Mouse (Mus musculus) limb, embryonic 15.5 days (tissue): ENCODE measurements around the gene Washc4. TPM values are rescaled to one million over a fixed set of nuclear protein-coding genes. Genes with fewer than 3 reads are reported as not detected.
A peak's percentile ranks its signal among the peaks of the same experiment; 100 is the strongest.
"Not testable (repeated sequence)": the region's sequence is repeated elsewhere in the genome, so short reads cannot be mapped to it uniquely, and the experiment has no call there.

ENCODE experiments used
- ATAC-seq: fragments of 200-750 bp; cut with Nextera tagmentation; 2 replicates; pipeline ENCODE4 v1.8.0; 2017; ENCODE audit warnings: low read depth, moderate TSS enrichment; ENCODE audit not compliant: insufficient number of reproducible peaks, low FRiP score, low TSS enrichment
- H3K27ac ChIP-seq: fragments of 300-500 bp; sonication (generic); 2 replicates; pipeline ENCODE4 v1.5.1; 2015; ENCODE audit warnings: moderate library complexity, mild to moderate bottlenecking, inconsistent platforms
- H3K27me3 ChIP-seq: fragments of 300-500 bp; sonication (generic); 2 replicates; pipeline ENCODE4 v1.6.1; 2015; ENCODE audit warnings: inconsistent platforms
- H3K36me3 ChIP-seq: fragments of 300-500 bp; sonication (generic); 2 replicates; pipeline ENCODE4 v1.6.1; 2015; ENCODE audit warnings: inconsistent platforms
- H3K4me1 ChIP-seq: fragments of 300-500 bp; sonication (generic); 2 replicates; pipeline ENCODE4 v1.6.1; 2015; ENCODE audit warnings: inconsistent platforms
- H3K4me2 ChIP-seq: fragments of 300-500 bp; sonication (generic); 2 replicates; pipeline ENCODE4 v1.6.1; 2015; ENCODE audit warnings: mild to moderate bottlenecking, inconsistent platforms
- H3K4me3 ChIP-seq: fragments of 300-500 bp; sonication (generic); 2 replicates; pipeline ENCODE4 v1.5.1; 2015; ENCODE audit warnings: mild to moderate bottlenecking, inconsistent platforms
- H3K9ac ChIP-seq: fragments of 300-500 bp; sonication (generic); 2 replicates; pipeline ENCODE4 v1.6.1; 2015; ENCODE audit warnings: inconsistent platforms
- H3K9me3 ChIP-seq: fragments of 300-500 bp; sonication (generic); 2 replicates; pipeline ENCODE4 v1.6.1; 2016; ENCODE audit warnings: inconsistent platforms
- WGBS: fragments of 180-500 bp; shearing (Covaris S2); methylation state at CpG from one replicate; pipeline ENCODE4 v1.1.7; 2015; 5-methylcytosine and 5-hydroxymethylcytosine counted together
- polyA plus RNA-seq: library from polyadenylated mRNA; unstranded; fragments of >200 nt; fragmentation: Nextera tagmentation; extraction: Ambion mirVana; gene quantifications from 2 replicates; pipeline ENCODE4 v1.2.1, GENCODE M21; 2015

The Washc4 gene
- polyA plus RNA-seq = 41.1 and 41.2 TPM in 2 replicates

- Histone ChIP-seq H3K4me1 (peaks cover 8% of the 10 kb centered on the region; the same call in 1 of the 2 replicates), H3K27me3 (no peaks in the 10 kb centered on the region), H3K27ac (peak within 1 kb of the TSS; percentile 92), H3K4me2 (peak within 1 kb of the TSS; percentile 57), H3K4me3 (peak within 1 kb of the TSS; percentile 89), H3K36me3 (peaks cover 10% of the 10 kb centered on the region; the same call in 1 of the 2 replicates), H3K9me3 (no peaks in the 10 kb centered on the region), H3K9ac (peak within 1 kb of the TSS; percentile 85)
- WGBS = 2% methylated on average over 49 of the region's 49 CpGs
- ATAC-seq = peak; percentile 97
Measured at GRCm38 (mm10) chr10:83543439-83544102, at the start of gene Washc4. Washc4 (plus strand) TSS chr10:83543752.

- Histone ChIP-seq H3K4me3 (no peak overlapping the region), H3K27me3 (no peaks in the 10 kb centered on the region), H3K9me3 (no peaks in the 10 kb centered on the region), H3K4me2 (no peak overlapping the region), H3K27ac (no peak overlapping the region), H3K9ac (no peak overlapping the region), H3K36me3 (no peaks in the 10 kb centered on the region), H3K4me1 (no peaks in the 10 kb centered on the region)
- WGBS = 82% methylated on average over 13 of the region's 13 CpGs
- no peak for ATAC-seq
Measured at GRCm38 (mm10) chr10:83497321-83497720, 46.2 kb upstream of the Washc4 start.

GRCm38 (mm10) chr10:83508962-83509660, 34.4 kb upstream of the Washc4 start:
- no peak overlapping the region for H3K4me2 ChIP-seq
- no peaks in the 10 kb centered on the region for H3K9me3 ChIP-seq
- no peaks in the 10 kb centered on the region; the same call in 1 of the 2 replicates for H3K36me3 ChIP-seq
- H3K4me1 ChIP-seq = no peaks in the 10 kb centered on the region
- H3K4me3 ChIP-seq = no peak overlapping the region
- H3K27ac ChIP-seq = no peak overlapping the region
- no peak overlapping the region for H3K9ac ChIP-seq
- H3K27me3 ChIP-seq = no peaks in the 10 kb centered on the region
- 64% methylated on average over 8 of the region's 8 CpGs for WGBS
- ATAC-seq = no peak

- ATAC-seq = no peak
- 73% methylated on average over 5 of the region's 5 CpGs for WGBS
- Histone ChIP-seq H3K4me2 (no peak overlapping the region), H3K4me1 (no peaks in the 10 kb centered on the region), H3K36me3 (no peaks in the 10 kb centered on the region; the same call in 1 of the 2 replicates), H3K9me3 (no peaks in the 10 kb centered on the region), H3K27ac (no peak overlapping the region), H3K27me3 (no peaks in the 10 kb centered on the region), H3K4me3 (no peak overlapping the region), H3K9ac (no peak overlapping the region)
Measured at GRCm38 (mm10) chr10:83511304-83511703, 32.2 kb upstream of the Washc4 start.

GRCm38 (mm10) chr10:83513736-83514135, 29.8 kb upstream of the Washc4 start:
- no peaks in the 10 kb centered on the region for H3K36me3 ChIP-seq
- no peak overlapping the region for H3K4me3 ChIP-seq
- WGBS = 82% methylated on average over 8 of the region's 8 CpGs
- no peak for ATAC-seq
- no peaks in the 10 kb centered on the region for H3K9me3 ChIP-seq
- H3K27ac ChIP-seq = no peak overlapping the region
- no peaks in the 10 kb centered on the region for H3K27me3 ChIP-seq
- H3K9ac ChIP-seq = no peak overlapping the region
- H3K4me1 ChIP-seq = no peaks in the 10 kb centered on the region
- no peak overlapping the region for H3K4me2 ChIP-seq

- H3K9ac ChIP-seq = no peak overlapping the region
- no peaks in the 10 kb centered on the region for H3K36me3 ChIP-seq
- no peak overlapping the region for H3K4me2 ChIP-seq
- H3K4me1 ChIP-seq = no peaks in the 10 kb centered on the region
- H3K4me3 ChIP-seq = no peak overlapping the region
- WGBS = 81% methylated on average over 4 of the region's 4 CpGs
- H3K9me3 ChIP-seq = no peaks in the 10 kb centered on the region
- H3K27me3 ChIP-seq = no peaks in the 10 kb centered on the region
- H3K27ac ChIP-seq = no peak overlapping the region
- ATAC-seq = no peak
Measured at GRCm38 (mm10) chr10:83520990-83521389, 22.6 kb upstream of the Washc4 start.

- H3K4me2 ChIP-seq, H3K9ac ChIP-seq, H3K4me3 ChIP-seq, H3K9me3 ChIP-seq, H3K36me3 ChIP-seq, H3K27ac ChIP-seq, H3K4me1 ChIP-seq, H3K27me3 ChIP-seq, ATAC-seq: not testable (repeated sequence)
Measured at GRCm38 (mm10) chr10:83524238-83524637, 19.3 kb upstream of the Washc4 start.

GRCm38 (mm10) chr10:83530384-83530967, 13.1 kb upstream of the Washc4 start:
- ATAC-seq = no peak
- WGBS = 83% methylated on average over 6 of the region's 6 CpGs
- Histone ChIP-seq H3K27me3 (peaks cover 9% of the 10 kb centered on the region; the same call in 1 of the 2 replicates), H3K27ac (no peak overlapping the region), H3K4me3 (no peak overlapping the region), H3K4me1 (peaks cover 16% of the 10 kb centered on the region), H3K9me3 (no peaks in the 10 kb centered on the region), H3K9ac (no peak overlapping the region), H3K36me3 (no peaks in the 10 kb centered on the region), H3K4me2 (no peak overlapping the region)

GRCm38 (mm10) chr10:83533258-83533909, 10.2 kb upstream of the Washc4 start:
- peak overlapping the region; percentile 42 for H3K9ac ChIP-seq
- WGBS = 2% methylated on average over 27 of the region's 27 CpGs
- peak; percentile 50; the same call in 1 of the 2 replicates for ATAC-seq
- peak overlapping the region; percentile 24; the same call in 1 of the 2 replicates for H3K27ac ChIP-seq
- no peaks in the 10 kb centered on the region for H3K36me3 ChIP-seq
- H3K9me3 ChIP-seq = no peaks in the 10 kb centered on the region
- H3K4me1 ChIP-seq = peaks cover 16% of the 10 kb centered on the region
- H3K27me3 ChIP-seq = peaks cover 9% of the 10 kb centered on the region; the same call in 1 of the 2 replicates
- H3K4me2 ChIP-seq = peak overlapping the region; percentile 95
- H3K4me3 ChIP-seq = peak overlapping the region; percentile 49

- H3K4me1 ChIP-seq = peaks cover 16% of the 10 kb centered on the region
- WGBS = under 1% methylated on average over 21 of the region's 21 CpGs
Measured at GRCm38 (mm10) chr10:83533910-83534283, 9.7 kb upstream of the Washc4 start, which contains the start of gene Aldh1l2. Aldh1l2 (minus strand) TSS chr10:83534140.

GRCm38 (mm10) chr10:83536436-83536835, 7.1 kb upstream of the Washc4 start:
- Histone ChIP-seq H3K4me2 (no peak overlapping the region), H3K36me3 (no peaks in the 10 kb centered on the region), H3K27me3 (0 out of 2 replicates have a peak, but pooled peaks cover 9% of the 10 kb centered on the region), H3K4me3 (no peak overlapping the region), H3K4me1 (peaks cover 16% of the 10 kb centered on the region), H3K9ac (no peak overlapping the region), H3K9me3 (no peaks in the 10 kb centered on the region), H3K27ac (no peak overlapping the region)
- 7% methylated on average over 1 of the region's 1 CpGs for WGBS
- ATAC-seq = no peak

More at GRCm38 (mm10) chr10:83533910-83534283, 9.7 kb upstream of the Washc4 start, which contains the start of gene Aldh1l2:
- H3K4me3 ChIP-seq = peak within 1 kb of the TSS; percentile 49
- peak within 1 kb of the TSS; percentile 42 for H3K9ac ChIP-seq
- ATAC-seq = peak; percentile 81
- H3K36me3 ChIP-seq = no peaks in the 10 kb centered on the region
- H3K27ac ChIP-seq = peak within 1 kb of the TSS; percentile 24; the same call in 1 of the 2 replicates
- no peaks in the 10 kb centered on the region for H3K9me3 ChIP-seq
- H3K4me2 ChIP-seq = peak within 1 kb of the TSS; percentile 95
- peaks cover 9% of the 10 kb centered on the region; the same call in 1 of the 2 replicates for H3K27me3 ChIP-seq
